Mouse (Mus musculus): ENCODE data around the gene Moxd1.

Gene Moxd1

DNA sequence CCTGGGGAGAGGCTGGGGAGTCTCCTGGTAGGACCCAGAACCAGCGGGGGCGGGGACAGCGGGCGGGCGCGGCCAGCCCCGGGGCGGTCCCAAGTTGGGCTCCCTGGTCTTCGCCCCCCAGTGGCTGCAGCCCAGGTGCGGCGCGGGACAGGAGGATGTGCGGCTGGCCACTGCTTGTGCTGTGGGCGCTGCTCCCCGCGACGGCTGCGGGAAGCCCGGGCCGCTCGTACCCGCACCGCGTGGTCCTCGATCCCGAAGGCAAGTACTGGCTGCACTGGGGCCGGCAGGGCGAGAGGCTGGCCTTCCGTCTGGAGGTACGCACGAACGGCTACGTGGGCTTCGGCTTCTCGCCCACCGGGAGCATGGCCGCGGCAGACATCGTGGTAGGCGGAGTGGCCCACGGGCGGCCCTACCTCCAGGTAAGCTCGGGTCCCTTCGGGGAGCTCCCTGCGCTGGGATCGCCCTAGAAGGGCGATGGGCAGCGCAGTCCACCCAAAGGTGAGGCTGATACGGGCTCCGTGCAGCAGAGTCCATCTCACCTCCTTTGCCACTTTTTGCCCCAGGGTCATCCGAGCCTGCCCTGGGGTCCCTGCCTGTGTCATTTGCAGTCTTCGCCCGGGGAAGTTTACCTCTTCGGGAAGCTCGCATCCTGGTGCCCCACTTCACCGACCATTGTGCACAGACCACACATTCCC lies at the start of gene Moxd1:
TSS of gene Moxd1 (plus strand) at position 69 of the 695 bp plus-strand sequence.
- DNase-seq (ENCODE audit: extremely low spot score, low read depth, low spot score), result no peak

DNA sequence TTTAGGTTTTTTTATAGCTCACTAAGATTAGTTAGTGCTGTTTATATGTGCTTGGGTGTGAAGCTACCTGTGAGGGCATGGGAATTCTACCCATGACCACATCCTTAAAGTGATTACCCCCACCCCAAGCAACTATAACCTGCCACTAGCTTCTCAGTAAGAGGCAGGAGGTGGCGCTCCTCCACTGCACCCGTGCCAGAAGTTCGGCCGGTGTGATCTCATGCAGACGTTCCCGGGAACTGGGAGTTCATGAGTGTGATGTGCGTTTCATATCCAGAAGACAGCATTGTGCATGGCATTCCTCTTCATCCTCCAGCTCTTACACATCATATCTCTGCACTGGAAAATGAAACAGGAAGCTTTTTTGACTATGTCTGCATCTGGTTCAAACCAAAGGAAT lies 32.9 kb upstream of the Moxd1 start:
- no peak for DNase-seq (ENCODE audit: extremely low spot score, low read depth, low spot score)

DNA sequence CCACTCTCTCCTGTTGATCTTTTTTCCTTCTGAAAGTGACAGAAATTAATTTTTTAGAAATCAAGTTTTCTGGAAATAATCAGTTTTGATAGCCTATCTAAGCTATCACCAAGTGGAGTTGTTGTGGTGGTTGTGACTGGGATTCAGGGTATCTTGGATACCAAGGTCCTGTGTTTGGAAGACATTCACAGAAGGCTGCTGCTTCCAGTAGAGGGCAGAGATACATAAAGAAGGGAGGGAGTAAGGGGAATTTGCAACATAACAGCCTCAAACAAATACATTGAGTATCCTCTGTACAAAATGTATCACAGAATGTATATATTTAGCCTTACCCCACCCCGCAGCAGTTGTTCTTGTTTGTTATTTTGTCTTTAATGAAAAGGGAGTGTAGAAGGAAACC lies 31.3 kb upstream of the Moxd1 start:
- DNase-seq (ENCODE audit: extremely low spot score, low read depth, low spot score), result no peak

DNA sequence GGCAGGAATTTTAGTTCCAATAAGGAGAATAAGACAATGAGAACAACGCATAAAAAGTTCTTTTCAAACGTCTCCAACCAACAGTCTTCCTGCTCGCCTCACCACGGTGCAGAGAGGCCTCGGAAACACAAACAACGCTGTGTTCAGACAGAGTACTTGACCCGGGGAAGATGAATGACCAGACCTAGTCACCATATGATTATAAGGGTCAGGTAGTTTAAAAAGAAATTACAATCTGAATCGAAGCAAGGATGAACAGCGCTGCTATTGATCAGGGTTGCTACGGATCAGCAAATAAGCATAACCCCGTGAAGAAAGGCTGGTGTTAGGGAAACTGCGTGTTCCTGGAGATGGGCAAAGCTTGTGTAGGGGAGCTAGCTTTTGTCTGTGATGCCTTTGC lies 24.0 kb upstream of the Moxd1 start:
- no peak for DNase-seq (ENCODE audit: extremely low spot score, low read depth, low spot score)

DNA sequence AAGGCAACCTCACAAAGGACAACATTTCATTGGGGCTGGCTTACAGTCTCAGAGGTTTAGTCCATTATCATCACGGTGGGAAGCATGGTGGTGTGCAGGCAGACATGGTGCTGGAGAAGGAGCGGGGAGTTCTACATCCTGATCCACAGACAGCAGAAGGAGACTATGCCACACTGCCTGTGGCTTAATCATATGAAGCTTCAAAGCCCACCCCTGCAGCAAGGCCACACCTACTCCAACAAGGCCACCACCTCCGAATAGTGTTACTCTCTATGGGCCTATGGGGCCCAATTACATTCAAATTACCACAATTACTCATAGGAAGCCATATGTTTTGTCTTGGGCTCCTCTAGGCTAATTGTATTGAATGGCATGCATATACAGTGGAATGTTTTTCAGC lies 23.2 kb upstream of the Moxd1 start:
- no peak for DNase-seq (ENCODE audit: extremely low spot score, low read depth, low spot score)

DNA sequence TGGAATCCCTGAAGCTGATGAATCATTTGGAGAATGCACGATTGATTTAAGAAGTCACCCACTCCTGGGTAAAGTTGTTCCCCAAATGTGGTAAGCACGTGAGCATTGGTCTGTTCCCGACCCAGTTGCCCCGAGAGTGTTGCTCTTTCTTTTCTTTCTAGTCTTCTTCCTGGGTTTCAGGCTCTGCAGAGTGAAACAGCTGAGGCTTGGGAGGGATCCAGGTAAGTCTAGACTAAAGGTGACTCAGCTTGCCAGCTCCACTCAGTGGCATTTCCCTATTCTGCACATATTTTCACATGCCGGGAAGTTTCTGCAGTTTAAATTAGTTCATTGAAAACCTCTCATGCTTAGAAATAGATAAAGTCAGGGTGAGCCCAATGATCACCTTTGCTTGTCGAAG lies 13.2 kb upstream of the Moxd1 start:
- no peak for DNase-seq (ENCODE audit: extremely low spot score, low read depth, low spot score)

DNA sequence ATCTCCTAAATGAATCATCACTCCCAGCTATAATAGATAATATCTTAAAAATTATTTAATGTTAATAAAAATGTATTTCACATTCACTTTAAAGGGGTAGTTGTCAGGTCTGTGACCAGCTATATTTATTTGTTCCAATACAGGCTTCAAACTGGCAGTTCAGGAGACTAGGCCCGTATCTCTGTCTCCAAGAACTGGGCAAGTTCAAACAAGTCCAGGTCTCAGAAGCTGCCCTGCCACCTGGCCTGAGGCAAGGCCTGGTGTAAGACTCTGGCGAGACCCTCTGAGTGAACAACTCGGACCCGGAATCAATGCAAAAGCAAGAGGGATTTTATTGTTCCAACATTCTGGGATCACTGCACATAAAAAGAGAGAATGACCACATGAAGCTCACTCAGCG lies 10.0 kb upstream of the Moxd1 start:
- DNase-seq (ENCODE audit: extremely low spot score, low read depth, low spot score), result no peak

DNA sequence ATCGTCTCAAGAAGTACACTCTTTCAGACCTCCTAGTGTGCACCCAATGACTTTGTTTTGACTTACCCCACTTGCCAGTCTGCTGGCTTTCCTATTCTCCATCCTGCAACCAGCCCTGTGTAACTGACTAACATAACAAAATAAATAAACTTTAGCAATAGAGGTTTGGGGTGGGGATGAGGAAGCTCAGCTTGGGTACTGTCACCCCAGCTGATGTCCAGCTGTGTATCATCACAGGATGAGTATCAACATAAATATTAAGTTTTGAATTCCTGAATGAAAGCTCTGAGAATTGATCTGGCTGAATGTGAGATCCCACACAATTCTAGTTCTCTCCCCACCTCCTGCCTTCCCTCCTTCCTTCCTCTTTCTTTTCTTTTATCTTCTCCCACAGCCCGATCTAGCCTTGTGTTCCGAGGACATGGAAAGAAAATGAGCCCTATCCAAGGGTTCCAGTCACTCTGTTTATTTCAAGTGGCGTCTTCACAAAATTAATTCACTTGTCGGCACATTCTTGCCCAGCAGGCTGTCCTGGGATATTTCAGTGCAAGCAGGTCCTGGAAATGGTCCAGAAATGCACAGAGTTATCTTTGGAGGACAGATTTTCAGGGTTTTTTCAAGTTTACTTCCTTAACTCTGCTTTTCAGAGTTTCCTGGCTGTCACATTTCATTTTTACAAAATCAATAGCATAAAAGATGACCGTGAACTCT lies 5.6 kb upstream of the Moxd1 start:
- no peak for DNase-seq (ENCODE audit: extremely low spot score, low read depth, low spot score)

DNA sequence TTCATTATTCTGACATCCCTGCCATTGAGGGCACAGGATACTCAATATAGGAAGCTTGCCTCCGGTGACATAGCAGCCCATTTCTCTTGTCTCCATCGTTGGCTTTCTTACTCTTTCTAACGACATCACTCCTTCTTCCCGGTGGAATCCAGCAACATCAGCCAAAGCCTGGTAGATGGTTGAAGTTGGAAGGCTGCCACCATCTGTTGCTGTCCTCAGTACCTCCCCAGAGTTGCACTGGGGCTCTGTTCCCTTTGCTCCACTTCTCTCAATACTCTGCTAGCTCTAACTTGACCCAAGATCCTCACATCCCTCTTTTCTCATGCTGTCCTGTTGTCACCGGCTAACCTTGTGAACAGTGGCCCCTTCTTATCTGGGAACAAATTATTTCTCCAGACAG lies 2.4 kb upstream of the Moxd1 start:
- no peak for DNase-seq (ENCODE audit: extremely low spot score, low read depth, low spot score)

DNA sequence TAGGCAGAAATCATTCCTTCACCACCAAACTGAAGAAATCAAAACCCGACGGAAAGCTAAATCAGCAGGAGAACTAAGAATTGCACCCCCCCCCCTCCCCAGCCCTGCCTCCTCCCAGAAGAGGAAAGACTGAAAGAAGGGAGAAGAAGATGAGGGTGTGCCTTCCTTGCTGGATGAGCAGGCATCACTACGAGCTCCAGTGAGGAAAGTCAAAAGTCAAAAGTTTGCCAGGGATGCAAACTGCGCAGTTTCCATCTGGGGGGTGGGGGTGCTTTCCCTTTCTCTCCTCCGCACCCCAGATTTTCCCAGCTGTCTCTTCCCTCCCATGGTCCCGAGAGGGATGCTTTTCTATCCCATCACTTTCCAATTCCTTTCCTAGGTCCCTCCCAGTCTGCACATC lies 406 bp upstream of the Moxd1 start:
- DNase-seq (ENCODE audit: extremely low spot score, low read depth, low spot score), result no peak

DNA sequence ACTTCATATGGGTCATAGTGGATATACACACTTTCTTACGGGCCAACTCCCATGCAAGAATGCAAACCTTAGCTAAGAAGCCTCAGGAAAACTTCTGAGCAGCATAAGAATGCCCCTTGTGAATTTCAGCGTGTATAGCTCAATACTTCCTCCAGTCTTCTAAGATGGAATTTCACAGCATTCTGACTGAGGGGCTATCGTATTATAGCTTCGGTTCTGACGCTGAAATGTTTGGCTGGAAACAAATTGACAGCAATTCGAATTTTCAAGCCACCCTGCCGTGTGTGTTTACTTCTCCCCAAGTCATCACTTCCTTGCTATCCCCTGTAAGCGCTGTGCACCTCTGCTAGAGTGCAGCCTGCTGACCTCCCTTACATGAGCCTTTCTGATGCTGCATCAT lies 1.3 kb downstream of the Moxd1 start:
- no peak for DNase-seq (ENCODE audit: extremely low spot score, low read depth, low spot score)

DNA sequence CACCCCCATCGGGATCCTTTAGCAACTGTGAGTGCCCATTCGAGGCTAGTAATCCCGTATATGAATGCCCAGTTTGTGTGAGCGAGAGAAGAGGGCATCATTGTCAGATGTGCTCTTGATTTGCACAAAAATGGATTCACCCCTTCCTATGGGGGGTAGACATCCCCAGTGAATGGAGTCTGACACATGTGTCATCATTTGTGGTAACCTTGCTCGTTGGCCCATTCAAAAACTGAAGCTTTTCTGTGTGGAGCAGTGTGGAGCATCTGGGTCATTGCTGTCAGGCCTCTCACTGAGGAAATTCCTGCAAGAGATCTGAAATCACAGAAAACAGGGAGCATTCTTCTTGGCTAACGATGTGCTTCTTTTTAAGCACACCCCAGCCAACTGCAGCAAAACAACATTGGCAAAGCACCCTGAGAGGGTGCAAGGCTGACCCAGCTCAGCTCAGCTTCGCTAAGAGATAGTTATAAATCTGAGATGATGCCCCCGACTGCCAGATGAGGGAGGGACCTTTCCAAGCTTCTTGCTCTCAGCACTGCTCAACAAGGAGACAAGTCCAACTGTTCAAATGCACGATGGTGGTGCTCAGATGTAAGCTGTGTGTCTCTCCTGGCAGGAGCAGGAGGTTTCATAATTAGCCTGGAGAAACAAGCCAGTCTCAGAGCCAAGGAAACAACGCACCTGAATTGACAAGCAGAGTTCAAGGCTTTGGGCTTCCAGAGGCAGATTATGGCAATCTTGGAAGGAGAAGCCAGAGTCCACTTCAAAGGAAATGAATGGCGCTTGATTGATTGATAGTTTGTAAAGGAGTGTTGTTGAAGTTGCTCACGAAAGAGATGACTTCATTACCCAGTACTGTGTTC lies 5.2 kb downstream of the Moxd1 start:
- no peak for DNase-seq (ENCODE audit: extremely low spot score, low read depth, low spot score)

DNA sequence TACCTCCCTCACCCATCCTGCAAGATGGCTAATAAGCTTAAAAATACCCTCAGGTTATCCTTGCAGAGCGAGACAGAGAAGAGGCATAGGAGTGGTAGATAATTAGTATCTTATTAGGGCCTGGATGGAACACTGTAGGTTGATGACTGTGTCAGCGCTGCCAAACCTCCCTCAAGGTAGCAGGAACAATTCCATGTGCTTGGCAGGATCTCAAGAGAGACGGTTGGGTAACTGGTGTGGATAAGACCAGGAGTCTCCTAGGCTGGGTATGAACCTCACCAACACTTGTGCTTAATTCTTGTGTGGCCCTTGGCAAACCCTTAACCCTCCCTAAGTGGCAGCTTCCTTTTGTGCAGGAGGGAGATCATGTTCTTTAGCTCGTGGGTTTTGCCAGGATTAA lies 9.0 kb downstream of the Moxd1 start:
- DNase-seq (ENCODE audit: extremely low spot score, low read depth, low spot score), result no peak

DNA sequence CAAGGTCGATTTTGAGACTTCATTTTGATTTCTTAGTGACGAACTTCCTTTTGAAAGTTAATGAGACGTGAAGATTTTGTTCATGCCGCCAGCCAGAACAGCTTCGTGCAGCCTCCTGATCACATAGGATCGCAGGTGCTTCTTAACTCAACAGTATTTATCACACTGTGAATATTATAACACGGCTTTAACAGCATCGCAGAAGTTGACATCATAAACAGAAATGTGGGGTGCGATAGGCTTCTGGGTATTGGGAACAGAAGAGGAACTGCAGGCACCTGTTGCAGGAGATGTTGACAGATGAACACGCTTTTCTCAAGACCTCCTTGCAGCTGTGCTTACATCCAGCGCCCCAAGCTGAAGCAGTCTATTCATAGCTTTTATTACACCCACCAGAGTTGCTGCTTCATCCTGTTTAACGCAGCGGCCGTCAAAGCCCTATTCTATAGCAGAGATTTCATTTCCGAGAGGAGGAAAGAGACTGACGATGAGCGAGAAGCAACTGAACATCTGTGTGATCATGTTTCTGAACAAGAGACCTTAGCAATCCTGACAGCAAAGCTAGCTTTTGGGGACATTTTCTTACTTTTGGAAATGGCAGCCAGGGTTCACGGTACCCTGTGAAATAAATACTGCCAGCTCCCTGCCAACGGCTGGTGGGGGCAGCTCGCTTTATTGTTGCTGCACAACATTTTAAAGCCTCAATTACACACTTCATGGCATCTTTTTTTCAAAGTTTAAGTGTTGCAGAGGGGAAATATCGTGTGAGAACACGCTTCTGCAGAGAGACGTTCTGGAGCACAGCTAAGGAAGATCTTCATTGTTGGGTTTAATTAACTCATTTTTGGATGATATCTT lies 12.3 kb downstream of the Moxd1 start:
- DNase-seq (ENCODE audit: extremely low spot score, low read depth, low spot score), result no peak

DNA sequence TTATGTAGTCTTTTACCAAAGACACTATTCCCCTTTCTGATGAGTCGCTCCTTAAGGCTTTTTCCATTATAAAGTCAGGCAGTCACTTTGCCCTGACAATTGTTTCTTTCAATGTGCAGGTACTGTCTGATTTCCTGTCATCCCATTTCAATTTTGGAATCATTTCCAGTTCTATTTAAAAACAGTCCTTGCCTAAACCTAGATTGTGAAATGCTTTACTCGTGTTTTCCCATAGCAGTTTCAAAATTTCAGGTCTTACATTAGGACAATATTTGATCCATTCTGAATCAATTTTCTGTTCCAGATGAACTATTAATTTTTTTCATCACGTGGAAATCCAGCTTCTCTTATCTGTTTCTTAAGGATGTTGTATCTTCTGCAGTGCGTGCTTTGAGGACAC lies 23.5 kb downstream of the Moxd1 start:
- DNase-seq (ENCODE audit: extremely low spot score, low read depth, low spot score), result no peak

DNA sequence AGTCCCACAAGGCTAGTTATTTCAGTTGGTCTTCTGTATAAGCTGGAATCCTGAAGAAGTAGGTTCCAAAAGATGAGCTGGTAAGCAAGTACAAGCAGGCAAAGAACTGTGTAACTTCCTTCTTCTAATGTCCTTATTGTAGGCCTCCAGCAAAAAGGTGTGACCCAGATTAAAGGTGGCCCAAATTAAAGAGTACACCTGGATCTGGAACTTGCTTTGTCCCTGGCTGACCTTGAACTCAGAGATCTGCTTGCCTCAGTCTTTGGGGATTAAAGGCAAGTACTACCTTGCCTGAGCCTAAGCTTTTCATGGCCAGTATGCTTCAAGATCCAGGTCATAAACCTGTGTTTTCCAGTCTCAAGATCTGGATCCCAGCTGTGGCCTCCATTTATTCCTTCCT lies 24.8 kb downstream of the Moxd1 start:
- no peak for DNase-seq (ENCODE audit: extremely low spot score, low read depth, low spot score)

DNA sequence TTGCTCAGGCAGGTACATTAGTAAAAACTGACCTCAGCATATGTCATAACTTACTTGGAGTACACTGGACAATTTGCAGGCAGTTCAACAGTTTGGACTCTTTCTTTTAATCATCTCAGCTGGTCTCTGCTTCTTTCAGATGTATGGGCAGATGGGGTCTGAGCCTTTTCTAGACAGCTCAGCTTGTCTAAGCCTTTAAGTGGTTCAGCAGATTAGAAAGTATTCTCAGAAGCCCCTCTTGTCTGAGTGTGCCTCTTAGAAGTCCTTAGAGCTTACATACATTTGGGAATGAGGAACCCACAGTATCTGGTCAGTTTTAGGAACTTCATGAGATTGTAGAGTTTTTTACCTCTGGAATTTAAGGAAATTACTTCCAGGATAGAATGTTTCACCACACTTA lies 28.3 kb downstream of the Moxd1 start:
- DNase-seq (ENCODE audit: extremely low spot score, low read depth, low spot score), result no peak

DNA sequence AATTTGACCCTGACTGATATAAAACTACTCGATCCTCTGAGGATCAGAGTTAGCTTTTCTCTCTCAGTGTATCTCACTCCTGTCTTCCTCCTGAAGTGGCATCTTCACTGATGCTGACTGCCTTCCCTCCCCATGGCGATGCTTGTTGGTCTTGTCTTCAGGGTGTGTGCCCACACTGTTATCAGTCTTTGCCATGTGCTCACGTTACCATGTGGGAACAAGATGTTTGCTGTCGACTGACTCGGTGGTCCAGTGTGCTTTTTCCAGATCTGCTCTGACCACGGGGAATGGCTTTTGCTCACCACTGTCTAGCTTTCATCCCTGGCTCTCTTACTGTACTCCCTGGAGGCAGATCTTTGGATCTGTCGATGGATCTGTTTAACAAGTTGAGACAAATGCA lies 34.8 kb downstream of the Moxd1 start:
- DNase-seq (ENCODE audit: extremely low spot score, low read depth, low spot score), result no peak

DNA sequence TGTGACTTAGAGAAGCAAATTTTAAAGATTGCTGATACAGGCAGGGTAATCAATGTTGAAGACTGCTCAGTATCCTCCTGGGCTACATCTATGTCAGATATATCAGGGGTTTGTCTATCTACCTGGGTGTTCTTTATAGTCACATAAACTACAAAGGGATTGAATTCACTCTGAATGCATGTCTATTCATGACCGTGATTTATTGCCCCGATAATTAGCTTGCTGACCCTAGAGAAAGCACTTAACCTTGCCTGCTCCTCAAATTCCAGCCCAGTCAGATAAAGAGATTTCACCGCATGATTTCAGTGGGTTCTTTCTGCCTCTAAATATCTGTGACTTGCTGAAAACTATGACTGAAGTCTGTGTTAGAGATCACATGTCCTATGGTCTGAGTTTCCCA lies 35.6 kb downstream of the Moxd1 start:
- peak; percentile 56 for DNase-seq (ENCODE audit: extremely low spot score, low read depth, low spot score)

DNA sequence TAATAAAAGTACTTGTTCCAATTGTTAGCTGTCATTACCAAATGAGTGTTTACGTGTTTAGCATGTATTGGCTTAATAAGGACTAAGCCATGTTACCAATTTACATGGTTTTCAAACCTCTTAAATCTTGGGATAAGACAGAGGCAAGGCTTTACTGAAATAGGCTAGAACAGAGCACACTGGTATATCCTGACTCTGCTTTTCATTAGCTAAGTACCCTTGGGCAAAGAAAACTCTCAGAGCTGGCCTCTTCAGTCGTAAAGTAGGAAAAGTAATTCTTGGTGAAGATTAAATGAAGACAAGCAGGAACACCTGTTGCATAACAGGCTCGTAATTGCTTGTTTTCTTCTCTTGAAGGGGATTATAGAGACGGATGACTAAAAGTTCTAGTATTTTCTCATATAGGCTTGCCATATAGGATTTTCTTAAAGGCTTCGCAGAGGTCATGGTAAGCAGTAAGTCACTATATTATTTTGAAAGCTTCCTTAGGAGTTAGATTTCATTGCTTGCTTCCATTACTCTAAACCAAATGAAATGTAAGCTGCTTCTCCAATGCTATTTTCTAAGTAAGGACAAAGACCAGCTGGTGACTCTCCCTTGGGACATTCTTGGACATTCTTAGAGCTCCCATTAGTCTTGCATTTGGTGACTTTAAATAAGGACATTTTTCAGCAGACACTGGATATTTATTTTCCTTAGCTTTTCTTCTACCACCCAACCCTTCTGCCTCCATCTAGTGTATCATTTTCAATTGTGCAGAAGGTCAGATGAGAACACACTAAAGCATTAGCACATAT lies 36.7 kb downstream of the Moxd1 start:
- peak; percentile 67 for DNase-seq (ENCODE audit: extremely low spot score, low read depth, low spot score)

Data from hindlimb bud, embryonic 11.5 days (tissue).